38 mouse cellular contexts compared by ENCODE assay signal in the genomic region with DNA sequence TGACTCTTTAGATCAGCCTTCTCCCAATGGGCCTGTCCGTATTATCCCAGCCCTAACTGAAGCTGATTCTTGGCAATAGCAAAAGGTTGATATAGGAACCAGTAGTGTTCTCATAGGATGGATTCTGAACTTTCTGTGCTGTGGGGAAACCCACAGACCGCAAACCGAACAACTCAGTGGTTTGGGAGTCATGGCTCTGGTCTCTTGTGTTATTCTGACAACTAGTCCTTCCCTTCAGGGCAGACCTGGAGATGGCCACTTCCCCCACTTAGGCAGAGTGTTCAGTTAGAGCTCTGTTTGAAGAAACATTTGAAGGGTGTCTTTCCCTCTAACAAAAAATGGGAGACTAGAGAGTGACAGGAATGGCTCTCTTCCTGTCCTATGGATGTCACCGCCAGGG. TPM values are rescaled to one million over a fixed set of nuclear protein-coding genes. Genes with fewer than 3 reads are reported as not detected.
A peak's percentile ranks its signal among the peaks of the same experiment; 100 is the strongest.
DNase-seq lines count a peak whose midpoint lies in the region; ATAC-seq lines count a peak whose summit lies in the region.
"Had no signal": no experiment of that assay in that cellular context is flagged by ENCODE, and none has a peak within 500 bp of the region (broad histone marks: within the 10 kb centered on the region; RNA-seq: fewer than 3 reads in every experiment).

No protein-coding gene starts in this region.

- peaks cover 27% of the 10 kb centered on the region for H3K27me3 ChIP-seq in heart, embryonic 12.5 days (replicated peaks)
- H3K27me3 ChIP-seq in midbrain, embryonic 11.5 days (ENCODE audit: control insufficient read depth, insufficient read depth, low read length), result peaks cover 85% of the 10 kb centered on the region
- H3K27me3 ChIP-seq in midbrain, embryonic 14.5 days (ENCODE audit: control insufficient read depth, insufficient read depth, low read length), result peaks cover 89% of the 10 kb centered on the region
- H3K27me3 ChIP-seq in splenic B cell, adult 2 months (ENCODE audit: control insufficient read depth, insufficient read depth, low read length, poor library complexity, severe bottlenecking), result no peaks in the 10 kb centered on the region; the same call in 1 of the 2 replicates

- H3K4me3 ChIP-seq in heart, embryonic 12.5 days, result peak overlapping the region; percentile 56
- no peak overlapping the region for H3K4me3 ChIP-seq in midbrain, embryonic 11.5 days (ENCODE audit: low read depth, low read length)
- H3K4me3 ChIP-seq in midbrain, embryonic 14.5 days (replicated peaks; ENCODE audit: low read depth, low read length), result no peak overlapping the region
- H3K4me3 ChIP-seq: erythroblast, embryonic 14.5 days; gastrocnemius, adult 2 months; hindbrain, embryonic 12.5 days; intestine, embryonic 15.5 days; limb, embryonic 10.5 days; limb, embryonic 15.5 days; liver, embryonic 13.5 days had no signal

- no peaks in the 10 kb centered on the region for H3K36me3 ChIP-seq in heart, embryonic 12.5 days
- no peaks in the 10 kb centered on the region for H3K36me3 ChIP-seq in midbrain, embryonic 11.5 days (ENCODE audit: control insufficient read depth, insufficient read depth, low read length)
- H3K36me3 ChIP-seq in midbrain, embryonic 14.5 days (ENCODE audit: control insufficient read depth, insufficient read depth, low read length), result no peaks in the 10 kb centered on the region
- no peaks in the 10 kb centered on the region for H3K36me3 ChIP-seq in splenic B cell, adult 2 months (ENCODE audit: control insufficient read depth, insufficient read depth, low read length, poor library complexity, severe bottlenecking)
- H3K36me3 ChIP-seq: G1E; hindbrain, embryonic 12.5 days; intestine, embryonic 15.5 days; limb, embryonic 10.5 days; limb, embryonic 15.5 days; liver, embryonic 13.5 days had no signal

- H3K27ac ChIP-seq in heart, embryonic 12.5 days (ENCODE audit: poor library complexity, severe bottlenecking), result peak overlapping the region; percentile 97
- H3K27ac ChIP-seq in midbrain, embryonic 11.5 days (ENCODE audit: low read depth, low read length), result no peak overlapping the region
- no peak overlapping the region for H3K27ac ChIP-seq in midbrain, embryonic 14.5 days (replicated peaks; ENCODE audit: low read depth, low read length)
- H3K27ac ChIP-seq: gastrocnemius, adult 2 months; hindbrain, embryonic 12.5 days; hindbrain, postnatal 0 days; intestine, embryonic 15.5 days; kidney, postnatal 0 days; limb, embryonic 10.5 days; limb, embryonic 15.5 days; liver, embryonic 13.5 days; macrophage had no signal

- H3K9me3 ChIP-seq in heart, embryonic 12.5 days (replicated peaks), result no peaks in the 10 kb centered on the region
- H3K9me3 ChIP-seq in midbrain, embryonic 11.5 days (ENCODE audit: control insufficient read depth, low read length), result no peaks in the 10 kb centered on the region
- no peaks in the 10 kb centered on the region for H3K9me3 ChIP-seq in midbrain, embryonic 14.5 days (ENCODE audit: control insufficient read depth, low read length)
- H3K9me3 ChIP-seq: G1E; hindbrain, embryonic 12.5 days; intestine, embryonic 15.5 days; limb, embryonic 10.5 days; limb, embryonic 15.5 days; liver, embryonic 13.5 days had no signal

- ATAC-seq in heart, embryonic 12.5 days (ENCODE audit: insufficient number of reproducible peaks, low FRiP score), result no peak
- ATAC-seq in midbrain, embryonic 11.5 days (ENCODE audit: low FRiP score), result no peak
- no peak for ATAC-seq in midbrain, embryonic 14.5 days (ENCODE audit: low FRiP score, low TSS enrichment)
- ATAC-seq in common myeloid progenitor, adult 5-6 weeks (replicated peaks; ENCODE audit: low read depth, poor library complexity, severe bottlenecking), result peak; percentile 50
- ATAC-seq: forebrain, embryonic 16.5 days; hindbrain, postnatal 0 days; intestine, embryonic 15.5 days; lung, postnatal 0 days; midbrain, embryonic 16.5 days; Patski had no signal

- no peak for DNase-seq in heart, adult 9 months (ENCODE audit: low spot score in 2 of 2)
- peak; percentile 90 for DNase-seq in midbrain, embryonic 11.5 days (ENCODE audit: low spot score, missing footprints)
- DNase-seq in midbrain, embryonic 14.5 days, result no peak
- peak; percentile 19 for DNase-seq in splenic B cell, adult 2 months (ENCODE audit: low read depth, low spot score)
- DNase-seq in lung, postnatal 10 days, result no peak
- DNase-seq: adrenal gland, postnatal 10 days; cerebellum, adult 8-10 months; cerebellum, postnatal 36 days; gastrocnemius, adult 2 months; kidney, adult 8-10 months; kidney, postnatal 4 days; layer of hippocampus, postnatal 36 days; liver, embryonic 13.5 days; lung, adult 18-20 months; right cerebral cortex, postnatal 4 days; thymus, adult 2 months; thymus, postnatal 36 days had no signal

- peak overlapping the region; percentile 81 for H3K4me2 ChIP-seq in heart, embryonic 12.5 days
- no peak overlapping the region for H3K4me2 ChIP-seq in midbrain, embryonic 11.5 days
- H3K4me2 ChIP-seq in midbrain, embryonic 14.5 days (ENCODE audit: low read length), result no peak overlapping the region
- H3K4me2 ChIP-seq: hindbrain, embryonic 12.5 days; intestine, embryonic 15.5 days; limb, embryonic 15.5 days; liver, embryonic 13.5 days had no signal

- H3K4me1 ChIP-seq in heart, embryonic 12.5 days (replicated peaks), result peaks cover 33% of the 10 kb centered on the region
- H3K4me1 ChIP-seq in midbrain, embryonic 11.5 days (ENCODE audit: control insufficient read depth, insufficient read depth, low read length), result peaks cover 9% of the 10 kb centered on the region
- H3K4me1 ChIP-seq in midbrain, embryonic 14.5 days (ENCODE audit: control insufficient read depth, insufficient read depth, low read length), result no peaks in the 10 kb centered on the region

- peak overlapping the region; percentile 82 for H3K9ac ChIP-seq in heart, embryonic 12.5 days
- H3K9ac ChIP-seq in midbrain, embryonic 11.5 days (ENCODE audit: low read length), result no peak overlapping the region
- H3K9ac ChIP-seq in midbrain, embryonic 14.5 days (replicated peaks; ENCODE audit: low read length), result no peak overlapping the region
- H3K9ac ChIP-seq: hindbrain, embryonic 12.5 days; intestine, embryonic 15.5 days; limb, embryonic 15.5 days; liver, embryonic 13.5 days had no signal

- WGBS in heart, embryonic 12.5 days, result 11% methylated on average over 4 of the region's 4 CpGs
- WGBS in midbrain, embryonic 11.5 days, result 2% methylated on average over 4 of the region's 4 CpGs
- 1% methylated on average over 4 of the region's 4 CpGs for WGBS in midbrain, embryonic 14.5 days

RNA-seq across cellular contexts. Expression of a gene that starts 7.5 kb away (rescaled TPM):
- 200 and 212 TPM in 2 replicates for polyA plus RNA-seq in heart, embryonic 12.5 days (2016; fragmentation: Nextera tagmentation; extraction: Ambion mirVana)
- not detected in 2 replicates for polyA plus RNA-seq in midbrain, embryonic 11.5 days (2014; fragmentation: Nextera tagmentation; extraction: Ambion mirVana)
- polyA plus RNA-seq in midbrain, embryonic 14.5 days (2014; fragmentation: Nextera tagmentation; extraction: Ambion mirVana), result not detected in 2 replicates
- total RNA-seq in common myeloid progenitor, adult 5-6 weeks (2017), result not detected in 2 replicates
- total RNA-seq: adrenal gland, postnatal 10 days; G1E; gastrocnemius, adult 2 months; gastrocnemius, postnatal 4 days; hindbrain, postnatal 0 days; layer of hippocampus, adult 8-10 months; layer of hippocampus, postnatal 36 days; left cerebral cortex, postnatal 10 days; neutrophil, adult 5-6 weeks had no signal
- polyA plus RNA-seq: erythroblast, embryonic 14.5 days; forebrain, embryonic 11.5 days; forebrain, embryonic 16.5 days; G1E; hindbrain, embryonic 12.5 days; hindbrain, postnatal 0 days; intestine, embryonic 15.5 days; kidney, postnatal 0 days; limb, embryonic 15.5 days; liver, embryonic 13.5 days; macrophage; midbrain, embryonic 16.5 days; neural tube, embryonic 11.5 days; Patski had no signal

Comparison
In these comparisons a context has a peak if more than half of its experiments do, and no peak if none do; other contexts are left out.
1. DNase-seq: peak in midbrain, embryonic 11.5 days (single experiment) and splenic B cell, adult 2 months (single experiment); none in heart, adult 9 months (0 of 2), midbrain, embryonic 14.5 days (single experiment) and lung, postnatal 10 days (single experiment).
2. RNA of a gene that starts 7.5 kb away (polyA plus RNA-seq): 200 to 212 TPM in heart, embryonic 12.5 days; not detected in midbrain, embryonic 11.5 days and not detected in midbrain, embryonic 14.5 days; every median in the first group is over 100 times any median in the second.